Comparison of ENCODE assay signal across 17 mouse cellular contexts in the genomic region with DNA sequence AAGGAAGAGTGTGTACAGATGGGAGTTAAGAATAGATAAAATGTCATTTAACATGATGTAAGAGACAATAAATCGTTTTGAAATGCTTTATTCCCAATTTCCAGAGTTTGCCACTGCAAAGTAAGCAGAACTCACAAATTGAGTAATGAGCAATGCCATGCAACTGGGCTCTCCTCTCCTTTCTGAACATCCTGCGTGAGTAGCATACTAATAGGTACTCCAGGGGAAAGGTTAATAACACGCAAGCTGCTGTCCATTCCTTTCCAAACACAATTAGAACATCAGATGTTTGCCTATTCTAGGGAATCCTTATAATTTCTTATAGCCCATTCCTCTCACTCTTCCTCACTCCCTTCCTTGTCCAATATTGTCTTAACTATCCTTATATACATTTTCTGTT.
"Had no signal": no experiment of that assay in that cellular context is flagged by ENCODE, and none has a peak within 500 bp of the region (broad histone marks: within the 10 kb centered on the region; RNA-seq: fewer than 3 reads in every experiment).

No protein-coding gene starts in this region.

- H3K4me1 ChIP-seq: kidney, embryonic 15.5 days; liver, embryonic 13.5 days; neural tube, embryonic 12.5 days; neural tube, embryonic 15.5 days; stomach, embryonic 15.5 days had no signal

- H3K4me2 ChIP-seq: kidney, embryonic 15.5 days; liver, embryonic 13.5 days; neural tube, embryonic 12.5 days; neural tube, embryonic 15.5 days; stomach, embryonic 15.5 days had no signal

- H3K4me3 ChIP-seq: kidney, embryonic 15.5 days; left cerebral cortex, adult 2 months; liver, embryonic 13.5 days; neural tube, embryonic 12.5 days; neural tube, embryonic 15.5 days; stomach, embryonic 15.5 days had no signal

- DNase-seq: kidney, adult 8-10 months; kidney, postnatal 10 days; kidney, postnatal 36 days; layer of hippocampus, postnatal 36 days; liver, embryonic 13.5 days; lung, adult 2 months; lung, postnatal 14 days; lung, postnatal 4 days; right cerebral cortex, adult 18-20 months; right cerebral cortex, postnatal 14 days; right cerebral cortex, postnatal 4 days; thymus, postnatal 25 days had no signal

- H3K9me3 ChIP-seq: kidney, embryonic 15.5 days; liver, embryonic 13.5 days; neural tube, embryonic 12.5 days; neural tube, embryonic 15.5 days; stomach, embryonic 15.5 days had no signal

- H3K27ac ChIP-seq: kidney, embryonic 15.5 days; left cerebral cortex, adult 2 months; liver, embryonic 13.5 days; neural tube, embryonic 12.5 days; neural tube, embryonic 15.5 days; stomach, embryonic 15.5 days had no signal

- H3K36me3 ChIP-seq: kidney, embryonic 15.5 days; liver, embryonic 13.5 days; neural tube, embryonic 12.5 days; neural tube, embryonic 15.5 days; stomach, embryonic 15.5 days had no signal

- H3K27me3 ChIP-seq: kidney, embryonic 15.5 days; liver, embryonic 13.5 days; neural tube, embryonic 12.5 days; neural tube, embryonic 15.5 days; stomach, embryonic 15.5 days had no signal

- H3K9ac ChIP-seq: kidney, embryonic 15.5 days; liver, embryonic 13.5 days; neural tube, embryonic 12.5 days; neural tube, embryonic 15.5 days; stomach, embryonic 15.5 days had no signal
